Mouse (Mus musculus) intestine, embryonic 16.5 days (tissue): ENCODE data around the gene Serpinb6c. TPM values are rescaled to one million over a fixed set of nuclear protein-coding genes. Genes with fewer than 3 reads are reported as not detected.
"Not testable (repeated sequence)": the region's sequence is repeated elsewhere in the genome, so short reads cannot be mapped to it uniquely, and the experiment has no call there.

ENCODE experiments used
- ATAC-seq: fragments of 200-750 bp; cut with Nextera tagmentation; 2 replicates; pipeline ENCODE4 v1.8.0; 2017; ENCODE audit warnings: moderate TSS enrichment, moderate library complexity
- H3K27ac ChIP-seq: fragments of 300-500 bp; sonication (generic); 2 replicates; pipeline ENCODE4 v1.5.1; 2014; ENCODE audit warnings: mild to moderate bottlenecking, low read length
- H3K27me3 ChIP-seq: fragments of 300-500 bp; sonication (generic); replicated peaks from 2 replicates; pipeline ENCODE4 v1.6.1; 2014; ENCODE audit warnings: low read length, control low read depth, mixed read lengths; ENCODE audit not compliant: control insufficient read depth, insufficient read depth
- H3K36me3 ChIP-seq: fragments of 300-500 bp; sonication (generic); 2 replicates; pipeline ENCODE4 v1.6.1; 2014; ENCODE audit warnings: low read length, control low read depth; ENCODE audit not compliant: control insufficient read depth, insufficient read depth
- H3K4me1 ChIP-seq: fragments of 300-500 bp; sonication (generic); 2 replicates; pipeline ENCODE4 v1.6.1; 2014; ENCODE audit warnings: low read length, control low read depth, mixed read lengths; ENCODE audit not compliant: control insufficient read depth, insufficient read depth
- H3K4me2 ChIP-seq: fragments of 300-500 bp; sonication (generic); 2 replicates; pipeline ENCODE4 v1.6.1; 2014; ENCODE audit warnings: low read depth, low read length, control low read depth
- H3K4me3 ChIP-seq: fragments of 300-500 bp; sonication (generic); 2 replicates; pipeline ENCODE4 v1.5.1; 2014; ENCODE audit warnings: mild to moderate bottlenecking, low read length
- H3K9ac ChIP-seq: fragments of 300-500 bp; sonication (generic); 2 replicates; pipeline ENCODE4 v1.6.1; 2014; ENCODE audit warnings: low read depth, low read length
- H3K9me3 ChIP-seq: fragments of 300-500 bp; sonication (generic); 2 replicates; pipeline ENCODE4 v1.6.1; 2016; ENCODE audit warnings: low read length, control low read depth; ENCODE audit not compliant: control insufficient read depth
- WGBS: fragments of 180-500 bp; shearing (Covaris S2); extraction: QIAGEN DNeasy Blood & Tissue Kit; methylation state at CpG from one replicate; pipeline ENCODE4 v1.1.7; 2014; 5-methylcytosine and 5-hydroxymethylcytosine counted together
- polyA plus RNA-seq: library from polyadenylated mRNA; unstranded; fragments of >200 nt; fragmentation: Nextera tagmentation; extraction: Ambion mirVana; gene quantifications from 2 replicates; pipeline ENCODE4 v1.2.1, GENCODE M21; 2015

Serpinb6c gene
- 0.15 and 0.35 TPM in 2 replicates for polyA plus RNA-seq

GRCm38 (mm10) chr13:33905176-33905954, at the start of gene Serpinb6c:
Serpinb6c (minus strand) TSS chr13:33905708.
- ATAC-seq, result no peak
- Histone ChIP-seq H3K4me2 (no peak within 1 kb of the TSS), H3K36me3 (no peaks in the 10 kb centered on the region), H3K4me1 (no peaks in the 10 kb centered on the region), H3K27ac (no peak within 1 kb of the TSS), H3K9ac (no peak within 1 kb of the TSS), H3K27me3 (no peaks in the 10 kb centered on the region), H3K4me3 (no peak within 1 kb of the TSS), H3K9me3 (no peaks in the 10 kb centered on the region)
- 71% methylated on average over 18 of the region's 18 CpGs for WGBS

GRCm38 (mm10) chr13:33952947-33953346, 47.4 kb upstream of the Serpinb6c start:
- no peaks in the 10 kb centered on the region for H3K36me3 ChIP-seq
- H3K9ac ChIP-seq, result no peak overlapping the region
- no peaks in the 10 kb centered on the region for H3K4me1 ChIP-seq
- peak; percentile 57 for ATAC-seq
- H3K4me3 ChIP-seq, result no peak overlapping the region
- H3K4me2 ChIP-seq, result no peak overlapping the region
- H3K27ac ChIP-seq, result no peak overlapping the region; the same call in 1 of the 2 replicates
- H3K9me3 ChIP-seq, result no peaks in the 10 kb centered on the region
- 75% methylated on average over 2 of the region's 2 CpGs for WGBS
- no peaks in the 10 kb centered on the region for H3K27me3 ChIP-seq

GRCm38 (mm10) chr13:33952075-33952449, 46.6 kb upstream of the Serpinb6c start:
- ATAC-seq, result no peak

GRCm38 (mm10) chr13:33951308-33952074, 46.0 kb upstream of the Serpinb6c start:
- Histone ChIP-seq H3K4me1 (no peaks in the 10 kb centered on the region), H3K9me3 (no peaks in the 10 kb centered on the region), H3K27ac (no peak overlapping the region), H3K4me3 (no peak overlapping the region), H3K27me3 (no peaks in the 10 kb centered on the region), H3K9ac (no peak overlapping the region), H3K36me3 (no peaks in the 10 kb centered on the region), H3K4me2 (no peak overlapping the region)
- WGBS, result 86% methylated on average over 4 of the region's 4 CpGs
- no peak for ATAC-seq

More at GRCm38 (mm10) chr13:33952075-33952449, 46.6 kb upstream of the Serpinb6c start:
- H3K4me2 ChIP-seq, result no peak overlapping the region
- no peak overlapping the region for H3K4me3 ChIP-seq
- no peak overlapping the region for H3K27ac ChIP-seq
- no peaks in the 10 kb centered on the region for H3K36me3 ChIP-seq
- H3K9me3 ChIP-seq, result no peaks in the 10 kb centered on the region
- H3K27me3 ChIP-seq, result no peaks in the 10 kb centered on the region
- H3K4me1 ChIP-seq, result no peaks in the 10 kb centered on the region
- no peak overlapping the region for H3K9ac ChIP-seq
- WGBS, result 70% methylated on average over 1 of the region's 1 CpGs

GRCm38 (mm10) chr13:33942212-33942779, 36.8 kb upstream of the Serpinb6c start:
- no peak for ATAC-seq
- Histone ChIP-seq H3K4me1 (no peaks in the 10 kb centered on the region), H3K4me2 (no peak overlapping the region), H3K9ac (no peak overlapping the region), H3K27ac (no peak overlapping the region), H3K4me3 (no peak overlapping the region), H3K27me3 (no peaks in the 10 kb centered on the region), H3K36me3 (no peaks in the 10 kb centered on the region), H3K9me3 (no peaks in the 10 kb centered on the region)
- 47% methylated on average over 4 of the region's 4 CpGs for WGBS

GRCm38 (mm10) chr13:33941288-33941808, 35.8 kb upstream of the Serpinb6c start:
- ATAC-seq, result no peak
- no peaks in the 10 kb centered on the region for H3K36me3 ChIP-seq
- H3K27me3 ChIP-seq, result no peaks in the 10 kb centered on the region
- H3K4me1 ChIP-seq, result peaks cover 5% of the 10 kb centered on the region
- no peak overlapping the region for H3K4me2 ChIP-seq
- no peak overlapping the region for H3K4me3 ChIP-seq
- no peaks in the 10 kb centered on the region for H3K9me3 ChIP-seq
- 82% methylated on average over 5 of the region's 5 CpGs for WGBS
- no peak overlapping the region for H3K9ac ChIP-seq
- H3K27ac ChIP-seq, result no peak overlapping the region

GRCm38 (mm10) chr13:33937587-33937986, 32.1 kb upstream of the Serpinb6c start:
- not testable (repeated sequence) for ATAC-seq, H3K36me3 ChIP-seq, H3K9me3 ChIP-seq, H3K4me3 ChIP-seq, H3K27ac ChIP-seq, H3K27me3 ChIP-seq, H3K4me2 ChIP-seq, H3K9ac ChIP-seq
- peaks cover 21% of the 10 kb centered on the region for H3K4me1 ChIP-seq

GRCm38 (mm10) chr13:33937151-33937550, 31.6 kb upstream of the Serpinb6c start:
- no peak overlapping the region for H3K9ac ChIP-seq
- H3K4me3 ChIP-seq, result no peak overlapping the region
- WGBS, result 64% methylated on average over 5 of the region's 5 CpGs
- no peaks in the 10 kb centered on the region for H3K36me3 ChIP-seq
- H3K27me3 ChIP-seq, result no peaks in the 10 kb centered on the region
- H3K4me1 ChIP-seq, result peaks cover 21% of the 10 kb centered on the region
- no peaks in the 10 kb centered on the region for H3K9me3 ChIP-seq
- H3K27ac ChIP-seq, result no peak overlapping the region
- ATAC-seq, result no peak
- H3K4me2 ChIP-seq, result no peak overlapping the region

GRCm38 (mm10) chr13:33935465-33936181, 30.1 kb upstream of the Serpinb6c start:
- H3K36me3 ChIP-seq, result no peaks in the 10 kb centered on the region
- peak overlapping the region; percentile 91 for H3K27ac ChIP-seq
- H3K4me1 ChIP-seq, result peaks cover 21% of the 10 kb centered on the region
- H3K27me3 ChIP-seq, result no peaks in the 10 kb centered on the region
- peak overlapping the region; percentile 86 for H3K4me3 ChIP-seq
- H3K9me3 ChIP-seq, result no peaks in the 10 kb centered on the region
- peak overlapping the region; percentile 94 for H3K9ac ChIP-seq
- peak overlapping the region; percentile 69 for H3K4me2 ChIP-seq
- ATAC-seq, result peak; percentile 95
- WGBS, result under 1% methylated on average over 44 of the region's 44 CpGs
